Mouse (Mus musculus): ENCODE results near the gene Rab34.

Rab34 gene

GRCm38 (mm10) chr11:78213086-78213817 is 25.0 kb downstream of the Rab34 start:
- DNase-seq (ENCODE audit: low spot score): no peak

- DNase-seq (ENCODE audit: low spot score): no peak
Measured at GRCm38 (mm10) chr11:78215709-78216317, 27.6 kb downstream of the Rab34 start.

DNA sequence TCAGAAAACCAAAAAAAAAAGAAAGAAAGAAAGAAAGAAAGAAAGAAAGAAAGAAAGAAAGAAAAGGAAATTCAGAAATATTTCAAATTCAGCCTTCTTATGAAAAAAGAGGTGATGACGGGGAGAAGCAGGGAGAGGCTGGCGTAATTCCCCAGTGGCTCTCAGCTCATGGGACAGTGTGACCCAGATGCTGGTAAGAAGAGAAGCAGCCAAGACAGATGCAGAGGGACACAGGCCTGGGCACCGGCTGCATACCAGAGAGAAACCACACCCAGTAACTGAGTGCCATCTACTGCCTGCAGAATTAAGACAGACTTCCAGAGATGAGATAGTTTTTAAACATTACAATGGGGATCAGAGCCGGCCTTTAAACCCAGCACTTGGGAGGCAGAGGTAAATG is 35.4 kb downstream of the Rab34 start:
- no peak for DNase-seq (ENCODE audit: low spot score)

GRCm38 (mm10) chr11:78231518-78231917 is 43.3 kb downstream of the Rab34 start:
- no peak for DNase-seq (ENCODE audit: low spot score)

DNA sequence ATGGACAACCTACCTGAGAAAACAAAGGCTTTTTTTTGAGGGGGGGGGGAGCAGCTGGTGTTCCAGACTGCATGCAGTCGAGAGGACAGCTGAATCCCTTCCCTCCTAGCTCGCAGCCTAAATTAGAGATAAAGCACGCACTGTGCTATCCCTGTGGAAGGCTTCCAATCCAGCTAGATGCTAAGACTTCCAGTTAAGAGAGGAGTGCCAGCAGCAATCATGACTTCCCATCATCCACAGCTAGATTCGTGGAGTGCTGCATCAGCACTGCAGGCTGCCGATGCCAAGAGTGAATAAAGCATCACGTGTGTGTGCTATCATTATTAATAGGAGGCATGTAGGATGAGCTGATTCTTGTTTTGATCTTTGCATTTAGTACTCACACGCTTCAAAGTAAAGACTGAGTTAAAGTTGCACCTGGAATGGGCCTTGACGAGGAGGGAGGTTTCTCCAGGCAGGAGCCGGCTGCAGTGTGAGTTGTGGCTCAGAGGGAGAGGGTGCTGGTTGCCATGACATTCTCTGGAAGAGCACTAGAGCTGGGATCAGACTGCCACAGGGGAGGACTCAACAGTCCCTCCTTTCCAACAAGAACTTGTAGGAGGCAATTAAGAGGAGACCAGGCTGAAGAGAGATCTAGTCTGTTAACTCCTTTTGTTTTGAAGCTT is 52.1 kb downstream of the Rab34 start:
- peak; percentile 74 for DNase-seq (ENCODE audit: low spot score)
